In genomic region chr2:83766058-83766457, GRCm38 (mm10) we compare ENCODE assay signal across 15 mouse cellular contexts.
"Had no signal": no experiment of that assay in that cellular context is flagged by ENCODE, and none has a peak within 500 bp of the region (broad histone marks: within the 10 kb centered on the region; RNA-seq: fewer than 3 reads in every experiment).

No protein-coding gene starts in this region.

- H3K27me3 ChIP-seq: intestine, embryonic 15.5 days; liver, embryonic 15.5 days; midbrain, embryonic 15.5 days; neural tube, embryonic 13.5 days had no signal

- DNase-seq: lung, adult 2 months; lung, postnatal 4 days; retina, postnatal 1 day; right cerebral cortex, postnatal 4 days; spleen, adult 18-20 months; thymus, adult 2 months; thymus, postnatal 25 days had no signal

- ATAC-seq: intestine, embryonic 15.5 days; lung, postnatal 0 days; midbrain, embryonic 15.5 days had no signal

- H3K9me3 ChIP-seq: intestine, embryonic 15.5 days; limb, embryonic 10.5 days; liver, embryonic 15.5 days; midbrain, embryonic 10.5 days; midbrain, embryonic 15.5 days; neural tube, embryonic 13.5 days had no signal

- H3K36me3 ChIP-seq: intestine, embryonic 15.5 days; midbrain, embryonic 15.5 days; neural tube, embryonic 13.5 days had no signal

- H3K9ac ChIP-seq: intestine, embryonic 15.5 days; liver, embryonic 15.5 days; midbrain, embryonic 15.5 days; neural tube, embryonic 13.5 days had no signal

- H3K4me2 ChIP-seq: intestine, embryonic 15.5 days; liver, embryonic 11.5 days; liver, embryonic 15.5 days; midbrain, embryonic 15.5 days; neural tube, embryonic 13.5 days had no signal

- H3K27ac ChIP-seq: intestine, embryonic 15.5 days; limb, embryonic 10.5 days; liver, embryonic 15.5 days; midbrain, embryonic 10.5 days; midbrain, embryonic 15.5 days; neural tube, embryonic 13.5 days had no signal

- H3K4me3 ChIP-seq: intestine, embryonic 15.5 days; limb, embryonic 10.5 days; liver, embryonic 15.5 days; midbrain, embryonic 10.5 days; midbrain, embryonic 15.5 days; neural tube, embryonic 13.5 days had no signal

- H3K4me1 ChIP-seq: intestine, embryonic 15.5 days; limb, embryonic 10.5 days; liver, embryonic 15.5 days; midbrain, embryonic 10.5 days; midbrain, embryonic 15.5 days; neural tube, embryonic 13.5 days had no signal
